Mouse (Mus musculus): ENCODE measurements at regions not wholly inside any gene's neighbourhood (a gene's known extent, or its start where the extent isn't known, plus 50 kb on each side); places are given as distances from the start of the nearest gene placed in this dataset.

GRCm38 (mm10) chr10:125164671-125165070, 224.6 kb downstream of the Slc16a7 start:
- no peaks in the 10 kb centered on the region for H3K27me3 ChIP-seq (replicated peaks)
- H3K4me3 ChIP-seq: no peak overlapping the region
- H3K4me2 ChIP-seq: no peak overlapping the region
- H3K27ac ChIP-seq (ENCODE audit: poor library complexity, severe bottlenecking): no peak overlapping the region
- no peak for ATAC-seq (ENCODE audit: insufficient number of reproducible peaks, low FRiP score)
- no peaks in the 10 kb centered on the region for H3K4me1 ChIP-seq (replicated peaks)
- WGBS: 67% methylated on average over 3 of the region's 3 CpGs
- H3K9ac ChIP-seq: no peak overlapping the region
- no peaks in the 10 kb centered on the region for H3K9me3 ChIP-seq (replicated peaks)
- no peaks in the 10 kb centered on the region for H3K36me3 ChIP-seq

- H3K4me3 ChIP-seq: no peak overlapping the region
- 19% methylated on average over 5 of the region's 5 CpGs for WGBS
- no peak overlapping the region for H3K27ac ChIP-seq (ENCODE audit: poor library complexity, severe bottlenecking)
- no peak for ATAC-seq (ENCODE audit: insufficient number of reproducible peaks, low FRiP score)
- H3K27me3 ChIP-seq (replicated peaks): no peaks in the 10 kb centered on the region
- no peaks in the 10 kb centered on the region for H3K9me3 ChIP-seq (replicated peaks)
- no peaks in the 10 kb centered on the region for H3K36me3 ChIP-seq
- H3K4me2 ChIP-seq: peak overlapping the region; percentile 30; the same call in 1 of the 2 replicates
- H3K9ac ChIP-seq: no peak overlapping the region
- H3K4me1 ChIP-seq (replicated peaks): no peaks in the 10 kb centered on the region
These were observed 228.2 kb downstream of the Slc16a7 start for GRCm38 (mm10) chr10:125161077-125161476.

GRCm38 (mm10) chr10:125148753-125149152, 240.5 kb downstream of the Slc16a7 start:
- no peak for ATAC-seq (ENCODE audit: insufficient number of reproducible peaks, low FRiP score)
- H3K36me3 ChIP-seq: no peaks in the 10 kb centered on the region
- no peak overlapping the region for H3K9ac ChIP-seq
- no peaks in the 10 kb centered on the region for H3K27me3 ChIP-seq (replicated peaks)
- no peak overlapping the region for H3K27ac ChIP-seq (ENCODE audit: poor library complexity, severe bottlenecking)
- H3K4me1 ChIP-seq (replicated peaks): no peaks in the 10 kb centered on the region
- no peak overlapping the region for H3K4me2 ChIP-seq
- no peaks in the 10 kb centered on the region for H3K9me3 ChIP-seq (replicated peaks)
- H3K4me3 ChIP-seq: no peak overlapping the region
- WGBS: 54% methylated on average over 2 of the region's 2 CpGs

GRCm38 (mm10) chr10:125147239-125147782, 242.0 kb downstream of the Slc16a7 start:
- no peaks in the 10 kb centered on the region for H3K4me1 ChIP-seq (replicated peaks)
- H3K27me3 ChIP-seq (replicated peaks): no peaks in the 10 kb centered on the region
- no peak overlapping the region for H3K27ac ChIP-seq (ENCODE audit: poor library complexity, severe bottlenecking)
- no peak overlapping the region for H3K9ac ChIP-seq
- ATAC-seq (ENCODE audit: insufficient number of reproducible peaks, low FRiP score): no peak
- no peak overlapping the region for H3K4me3 ChIP-seq
- no peak overlapping the region for H3K4me2 ChIP-seq
- H3K36me3 ChIP-seq: no peaks in the 10 kb centered on the region
- H3K9me3 ChIP-seq (replicated peaks): no peaks in the 10 kb centered on the region

- no peak for ATAC-seq (ENCODE audit: insufficient number of reproducible peaks, low FRiP score)
- Histone ChIP-seq H3K4me2 (no peak overlapping the region), H3K4me1 (replicated peaks) (no peaks in the 10 kb centered on the region), H3K9me3 (replicated peaks) (no peaks in the 10 kb centered on the region), H3K4me3 (no peak overlapping the region), H3K27ac (ENCODE audit: poor library complexity, severe bottlenecking) (no peak overlapping the region), H3K36me3 (no peaks in the 10 kb centered on the region), H3K27me3 (replicated peaks) (no peaks in the 10 kb centered on the region), H3K9ac (no peak overlapping the region)
- 82% methylated on average over 3 of the region's 3 CpGs for WGBS
These were observed 242.9 kb downstream of the Slc16a7 start for GRCm38 (mm10) chr10:125146365-125146764.

- no peaks in the 10 kb centered on the region for H3K9me3 ChIP-seq (replicated peaks)
- no peak overlapping the region for H3K27ac ChIP-seq (ENCODE audit: poor library complexity, severe bottlenecking)
- no peak for ATAC-seq (ENCODE audit: insufficient number of reproducible peaks, low FRiP score)
- H3K4me2 ChIP-seq: no peak overlapping the region
- H3K27me3 ChIP-seq (replicated peaks): no peaks in the 10 kb centered on the region
- no peaks in the 10 kb centered on the region for H3K36me3 ChIP-seq
- 72% methylated on average over 4 of the region's 4 CpGs for WGBS
- no peaks in the 10 kb centered on the region for H3K4me1 ChIP-seq (replicated peaks)
- no peak overlapping the region for H3K4me3 ChIP-seq
- H3K9ac ChIP-seq: no peak overlapping the region
These were observed 243.5 kb downstream of the Slc16a7 start for GRCm38 (mm10) chr10:125145809-125146208.

- no peak for ATAC-seq (ENCODE audit: insufficient number of reproducible peaks, low FRiP score)
These were observed 267.5 kb downstream of the Slc16a7 start for GRCm38 (mm10) chr10:125121762-125122161.

GRCm38 (mm10) chr10:125114318-125114717, 274.9 kb downstream of the Slc16a7 start:
- Histone ChIP-seq H3K27me3 (replicated peaks) (no peaks in the 10 kb centered on the region), H3K4me3 (no peak overlapping the region), H3K9me3 (replicated peaks) (no peaks in the 10 kb centered on the region; the same call in 1 of the 2 replicates), H3K27ac (ENCODE audit: poor library complexity, severe bottlenecking) (no peak overlapping the region), H3K36me3 (no peaks in the 10 kb centered on the region), H3K9ac (no peak overlapping the region), H3K4me2 (no peak overlapping the region), H3K4me1 (replicated peaks) (no peaks in the 10 kb centered on the region)
- ATAC-seq (ENCODE audit: insufficient number of reproducible peaks, low FRiP score): no peak
- WGBS: 23% methylated on average over 1 of the region's 1 CpGs

More at GRCm38 (mm10) chr10:125121762-125122161, 267.5 kb downstream of the Slc16a7 start:
- Histone ChIP-seq H3K9ac (no peak overlapping the region), H3K9me3 (replicated peaks) (no peaks in the 10 kb centered on the region), H3K27ac (ENCODE audit: poor library complexity, severe bottlenecking) (no peak overlapping the region), H3K4me1 (replicated peaks) (no peaks in the 10 kb centered on the region), H3K4me2 (no peak overlapping the region), H3K27me3 (replicated peaks) (no peaks in the 10 kb centered on the region), H3K36me3 (no peaks in the 10 kb centered on the region), H3K4me3 (no peak overlapping the region)
- WGBS: 85% methylated on average over 5 of the region's 5 CpGs

GRCm38 (mm10) chr10:125108986-125109385, 280.3 kb downstream of the Slc16a7 start:
- H3K36me3 ChIP-seq: no peaks in the 10 kb centered on the region
- no peaks in the 10 kb centered on the region; the same call in 1 of the 2 replicates for H3K9me3 ChIP-seq (replicated peaks)
- ATAC-seq (ENCODE audit: insufficient number of reproducible peaks, low FRiP score): 0 out of 2 replicates have a peak, but pooled peaks have one; percentile 48
- no peak overlapping the region for H3K4me3 ChIP-seq
- no peak overlapping the region for H3K27ac ChIP-seq (ENCODE audit: poor library complexity, severe bottlenecking)
- H3K9ac ChIP-seq: no peak overlapping the region
- no peaks in the 10 kb centered on the region for H3K4me1 ChIP-seq (replicated peaks)
- H3K27me3 ChIP-seq (replicated peaks): no peaks in the 10 kb centered on the region
- H3K4me2 ChIP-seq: no peak overlapping the region
- 60% methylated on average over 1 of the region's 1 CpGs for whole genome bisulfite sequencing

- no peak overlapping the region for H3K4me3 ChIP-seq
- WGBS: 79% methylated on average over 2 of the region's 2 CpGs
- no peak for ATAC-seq (ENCODE audit: insufficient number of reproducible peaks, low FRiP score)
- H3K9me3 ChIP-seq (replicated peaks): no peaks in the 10 kb centered on the region; the same call in 1 of the 2 replicates
- H3K4me1 ChIP-seq (replicated peaks): no peaks in the 10 kb centered on the region
- no peaks in the 10 kb centered on the region for H3K27me3 ChIP-seq (replicated peaks)
- H3K9ac ChIP-seq: no peak overlapping the region
- no peak overlapping the region for H3K27ac ChIP-seq (ENCODE audit: poor library complexity, severe bottlenecking)
- no peak overlapping the region for H3K4me2 ChIP-seq
- H3K36me3 ChIP-seq: no peaks in the 10 kb centered on the region
These were observed 304.3 kb downstream of the Slc16a7 start for GRCm38 (mm10) chr10:125084975-125085374.

- 76% methylated on average over 5 of the region's 5 CpGs for WGBS
- no peaks in the 10 kb centered on the region for H3K4me1 ChIP-seq (replicated peaks)
- H3K4me2 ChIP-seq: no peak overlapping the region
- no peaks in the 10 kb centered on the region for H3K36me3 ChIP-seq
- H3K27me3 ChIP-seq (replicated peaks): no peaks in the 10 kb centered on the region
- no peak for ATAC-seq (ENCODE audit: insufficient number of reproducible peaks, low FRiP score)
- H3K27ac ChIP-seq (ENCODE audit: poor library complexity, severe bottlenecking): no peak overlapping the region
- H3K9me3 ChIP-seq (replicated peaks): no peaks in the 10 kb centered on the region
- no peak overlapping the region for H3K4me3 ChIP-seq
- H3K9ac ChIP-seq: no peak overlapping the region
These were observed 316.9 kb downstream of the Slc16a7 start for GRCm38 (mm10) chr10:125072401-125072800.

- H3K27ac ChIP-seq (ENCODE audit: poor library complexity, severe bottlenecking): no peak overlapping the region
- H3K36me3 ChIP-seq: no peaks in the 10 kb centered on the region
- no peak overlapping the region for H3K4me2 ChIP-seq
- no peak overlapping the region for H3K9ac ChIP-seq
- ATAC-seq (ENCODE audit: insufficient number of reproducible peaks, low FRiP score): no peak
- 81% methylated on average over 4 of the region's 4 CpGs for WGBS
- no peaks in the 10 kb centered on the region for H3K9me3 ChIP-seq (replicated peaks)
- no peak overlapping the region for H3K4me3 ChIP-seq
- H3K4me1 ChIP-seq (replicated peaks): no peaks in the 10 kb centered on the region
- H3K27me3 ChIP-seq (replicated peaks): no peaks in the 10 kb centered on the region
These were observed 319.0 kb downstream of the Slc16a7 start for GRCm38 (mm10) chr10:125070246-125070645.

Measured in heart, embryonic 12.5 days (tissue).